Mouse (Mus musculus): ENCODE results near the gene C5ar1.

- TF ChIP-seq ZC3H11A (IDR thresholded peaks at IDR 0.05; ENCODE audit: borderline replicate concordance, low read depth, low read length) (no peak), HCFC1 (IDR thresholded peaks at IDR 0.05; ENCODE audit: borderline replicate concordance, insufficient read depth, low read length) (no peak), ZNF384 (IDR thresholded peaks at IDR 0.05; ENCODE audit: low read depth, low read length) (no peak), MAFK (IDR thresholded peaks at IDR 0.05; ENCODE audit: insufficient read depth, low read depth, low read length) (no peak), CHD2 (IDR thresholded peaks at IDR 0.05; ENCODE audit: low read depth, low read length) (no peak)
These were observed 5.1 kb downstream of the C5ar1 start for GRCm38 (mm10) chr7:16254195-16254594.

Measured in ES-E14 (cell line).